Mouse (Mus musculus) kidney, postnatal 10 days (tissue): ENCODE results near the gene Cd8a.
"Not testable (repeated sequence)": the region's sequence is repeated elsewhere in the genome, so short reads cannot be mapped to it uniquely, and the experiment has no call there.

Experiments used
- DNase-seq: peaks from one replicate; pipeline ENCODE4 v3.0.0; 2021; ENCODE audit warnings: mixed read lengths

Gene Cd8a

GRCm38 (mm10) chr6:71373249-71373775 lies at the start of gene Cd8a:
TSS of gene Cd8a (plus strand) at chr6:71373427.
- DNase-seq: no peak

GRCm38 (mm10) chr6:71324816-71325215 lies 48.4 kb upstream of the Cd8a start:
- DNase-seq: no peak

GRCm38 (mm10) chr6:71329881-71330280 lies 43.3 kb upstream of the Cd8a start:
- no peak for DNase-seq

- DNase-seq: no peak
Observed at GRCm38 (mm10) chr6:71330486-71330885, 42.7 kb upstream of the Cd8a start.

- DNase-seq: not testable (repeated sequence)
Observed at GRCm38 (mm10) chr6:71331491-71331890, 41.7 kb upstream of the Cd8a start.

GRCm38 (mm10) chr6:71332236-71332965 lies 40.8 kb upstream of the Cd8a start:
- DNase-seq: no peak

- DNase-seq: no peak
Observed at GRCm38 (mm10) chr6:71333031-71333430, 40.2 kb upstream of the Cd8a start.

- no peak for DNase-seq
Observed at GRCm38 (mm10) chr6:71333578-71334273, 39.5 kb upstream of the Cd8a start.

- DNase-seq: no peak
Observed at GRCm38 (mm10) chr6:71337666-71338065, 35.6 kb upstream of the Cd8a start.

GRCm38 (mm10) chr6:71338941-71339340 lies 34.3 kb upstream of the Cd8a start:
- DNase-seq: no peak

- no peak for DNase-seq
Observed at GRCm38 (mm10) chr6:71339351-71339750, 33.9 kb upstream of the Cd8a start.

GRCm38 (mm10) chr6:71341179-71341578 lies 32.0 kb upstream of the Cd8a start:
- DNase-seq: no peak

GRCm38 (mm10) chr6:71348006-71348405 lies 25.2 kb upstream of the Cd8a start:
- DNase-seq: no peak

- no peak for DNase-seq
Observed at GRCm38 (mm10) chr6:71351201-71351600, 22.0 kb upstream of the Cd8a start.

- no peak for DNase-seq
Observed at GRCm38 (mm10) chr6:71352201-71352600, 21.0 kb upstream of the Cd8a start.

- no peak for DNase-seq
Observed at GRCm38 (mm10) chr6:71352866-71353427, 20.3 kb upstream of the Cd8a start.

GRCm38 (mm10) chr6:71353722-71354121 lies 19.5 kb upstream of the Cd8a start:
- no peak for DNase-seq

GRCm38 (mm10) chr6:71357493-71357892 lies 15.7 kb upstream of the Cd8a start:
- no peak for DNase-seq

- no peak for DNase-seq
Observed at GRCm38 (mm10) chr6:71360221-71360620, 13.0 kb upstream of the Cd8a start.

GRCm38 (mm10) chr6:71360751-71361150 lies 12.5 kb upstream of the Cd8a start:
- DNase-seq: no peak

GRCm38 (mm10) chr6:71361156-71361670 lies 12.0 kb upstream of the Cd8a start:
- DNase-seq: no peak

GRCm38 (mm10) chr6:71363995-71364394 lies 9.2 kb upstream of the Cd8a start:
- DNase-seq: no peak

- DNase-seq: no peak
Observed at GRCm38 (mm10) chr6:71369416-71369815, 3.8 kb upstream of the Cd8a start.
